Comparison of ENCODE assay signal across 18 mouse cellular contexts in the genomic region with DNA sequence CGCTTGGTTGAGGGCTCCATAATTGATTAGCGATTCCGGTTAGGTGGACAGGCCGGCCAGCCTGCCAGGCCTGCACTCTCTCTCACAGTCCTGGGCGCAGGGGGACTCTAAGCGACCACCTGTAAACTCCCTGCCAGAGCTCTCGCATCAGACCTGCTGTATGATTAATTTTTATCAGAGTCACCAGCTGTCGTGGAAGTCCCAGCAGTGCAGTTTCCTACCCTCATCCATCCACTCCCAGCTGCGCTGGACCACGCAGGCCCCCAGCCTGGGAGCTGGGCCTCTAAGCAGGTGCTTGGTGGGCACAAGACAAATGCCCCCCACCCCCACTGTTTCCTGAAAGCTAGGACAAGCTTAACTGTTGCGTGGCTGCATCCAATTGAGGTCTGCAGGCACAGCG.
DNase-seq lines count a peak whose midpoint lies in the region; ATAC-seq and TF ChIP-seq lines count a peak whose summit lies in the region.
"Had no signal": no experiment of that assay in that cellular context is flagged by ENCODE, and none has a peak within 500 bp of the region (broad histone marks: within the 10 kb centered on the region; RNA-seq: fewer than 3 reads in every experiment).

No protein-coding gene starts in this region.

- no peak overlapping the region for H3K4me2 ChIP-seq in forebrain, embryonic 11.5 days (ENCODE audit: low read depth, low read length, severe bottlenecking)
- no peak overlapping the region for H3K4me2 ChIP-seq in forebrain, embryonic 15.5 days (replicated peaks)
- H3K4me2 ChIP-seq in forebrain, embryonic 16.5 days (ENCODE audit: low read length) = no peak overlapping the region
- H3K4me2 ChIP-seq in neural tube, embryonic 14.5 days (ENCODE audit: low read depth, low read length) = no peak overlapping the region
- H3K4me2 ChIP-seq: embryonic facial prominence, embryonic 15.5 days; liver, embryonic 13.5 days had no signal

- H3K27me3 ChIP-seq in forebrain, embryonic 11.5 days (ENCODE audit: control insufficient read depth, insufficient read depth, low read length) = no peaks in the 10 kb centered on the region; the same call in 1 of the 2 replicates
- 0 out of 2 replicates have a peak, but pooled peaks cover 3% of the 10 kb centered on the region for H3K27me3 ChIP-seq in forebrain, embryonic 15.5 days
- H3K27me3 ChIP-seq in forebrain, embryonic 16.5 days (replicated peaks; ENCODE audit: control insufficient read depth, insufficient read depth, low read length) = no peaks in the 10 kb centered on the region
- peaks cover 5% of the 10 kb centered on the region; the same call in 1 of the 2 replicates for H3K27me3 ChIP-seq in limb, embryonic 10.5 days (ENCODE audit: low read depth, poor library complexity, severe bottlenecking)
- H3K27me3 ChIP-seq in neural tube, embryonic 14.5 days (ENCODE audit: control insufficient read depth, insufficient read depth, low read length) = no peaks in the 10 kb centered on the region
- H3K27me3 ChIP-seq in heart, adult 2 months (ENCODE audit: control insufficient read depth, insufficient read depth, low read length) = no peaks in the 10 kb centered on the region
- H3K27me3 ChIP-seq: embryonic facial prominence, embryonic 15.5 days; liver, embryonic 13.5 days had no signal

- ATAC-seq in forebrain, embryonic 11.5 days (replicated peaks; ENCODE audit: low FRiP score) = no peak
- no peak for ATAC-seq in forebrain, embryonic 15.5 days (replicated peaks)
- 0 out of 2 replicates have a peak, but pooled peaks have one; percentile 20 for ATAC-seq in forebrain, embryonic 16.5 days
- peak; percentile 75 for ATAC-seq in neural tube, embryonic 14.5 days (ENCODE audit: low read depth)
- ATAC-seq: lung, postnatal 0 days had no signal

- intact Hi-C loops in heart, adult 2 months (cut with DNase I) = no loop called here

- H3K36me3 ChIP-seq in forebrain, embryonic 11.5 days (ENCODE audit: control insufficient read depth, insufficient read depth, low read length) = no peaks in the 10 kb centered on the region
- H3K36me3 ChIP-seq in forebrain, embryonic 15.5 days = no peaks in the 10 kb centered on the region
- no peaks in the 10 kb centered on the region for H3K36me3 ChIP-seq in forebrain, embryonic 16.5 days (ENCODE audit: control insufficient read depth, insufficient read depth)
- H3K36me3 ChIP-seq in limb, embryonic 10.5 days = no peaks in the 10 kb centered on the region
- no peaks in the 10 kb centered on the region for H3K36me3 ChIP-seq in neural tube, embryonic 14.5 days (ENCODE audit: control insufficient read depth, insufficient read depth, low read length)
- no peaks in the 10 kb centered on the region for H3K36me3 ChIP-seq in heart, adult 2 months (ENCODE audit: control insufficient read depth, insufficient read depth, low read length)
- H3K36me3 ChIP-seq: embryonic facial prominence, embryonic 15.5 days; liver, embryonic 13.5 days had no signal

- no peak for TF ChIP-seq EP300 in heart, adult 2 months (IDR thresholded peaks at IDR 0.05; ENCODE audit: insufficient read depth, low read depth, low read length)

- 24% methylated on average over 12 of the region's 12 CpGs for WGBS in forebrain, embryonic 11.5 days
- WGBS in forebrain, embryonic 15.5 days = 23% methylated on average over 12 of the region's 12 CpGs
- 21% methylated on average over 12 of the region's 12 CpGs for WGBS in forebrain, embryonic 16.5 days
- WGBS in limb, embryonic 10.5 days = 53% methylated on average over 12 of the region's 12 CpGs
- WGBS in neural tube, embryonic 14.5 days = 16% methylated on average over 12 of the region's 12 CpGs
- WGBS in heart, adult 2 months = 65% methylated on average over 12 of the region's 12 CpGs

- no peak for DNase-seq in forebrain, embryonic 11.5 days (ENCODE audit: low spot score)
- no peak for DNase-seq in limb, embryonic 10.5 days (ENCODE audit: low spot score)
- DNase-seq in heart, adult 2 months = no peak
- DNase-seq in gastrocnemius, adult 8-10 months (ENCODE audit: low spot score in 2 of 2) = no peak
- DNase-seq in ovary, adult 18-20 months (ENCODE audit: low spot score) = no peak
- DNase-seq: adrenal gland, postnatal 10 days; cerebellum, postnatal 25 days; heart, adult 18-20 months; heart, postnatal 14 days; kidney, adult 8-10 months; liver, embryonic 13.5 days; right cerebral cortex, postnatal 25 days had no signal

- no peak for TF ChIP-seq POLR2A in heart, adult 2 months (IDR thresholded peaks at IDR 0.05; ENCODE audit: insufficient read depth, low read depth, low read length)

- TF ChIP-seq CTCF in heart, adult 2 months (IDR thresholded peaks at IDR 0.05) = no peak

- peak overlapping the region; percentile 6; the same call in 1 of the 2 replicates for H3K27ac ChIP-seq in forebrain, embryonic 11.5 days (ENCODE audit: low read depth, low read length)
- H3K27ac ChIP-seq in forebrain, embryonic 15.5 days (replicated peaks) = no peak overlapping the region
- H3K27ac ChIP-seq in forebrain, embryonic 16.5 days (ENCODE audit: low read length) = no peak overlapping the region
- peak overlapping the region; percentile 14; the same call in 1 of the 2 replicates for H3K27ac ChIP-seq in limb, embryonic 10.5 days
- no peak overlapping the region for H3K27ac ChIP-seq in neural tube, embryonic 14.5 days (ENCODE audit: low read depth, low read length)
- H3K27ac ChIP-seq in heart, adult 2 months = no peak overlapping the region
- H3K27ac ChIP-seq: embryonic facial prominence, embryonic 15.5 days; liver, embryonic 13.5 days had no signal

- H3K4me3 ChIP-seq in forebrain, embryonic 11.5 days (ENCODE audit: low read depth, low read length) = no peak overlapping the region
- no peak overlapping the region for H3K4me3 ChIP-seq in forebrain, embryonic 15.5 days
- no peak overlapping the region for H3K4me3 ChIP-seq in forebrain, embryonic 16.5 days (replicated peaks; ENCODE audit: low read length)
- no peak overlapping the region for H3K4me3 ChIP-seq in limb, embryonic 10.5 days
- no peak overlapping the region for H3K4me3 ChIP-seq in neural tube, embryonic 14.5 days (ENCODE audit: low read depth, low read length)
- no peak overlapping the region for H3K4me3 ChIP-seq in heart, adult 2 months
- H3K4me3 ChIP-seq: embryonic facial prominence, embryonic 15.5 days; liver, embryonic 13.5 days; megakaryocyte, embryonic 14.5 days had no signal

- no peaks in the 10 kb centered on the region for H3K79me2 ChIP-seq in heart, adult 2 months (replicated peaks; ENCODE audit: control insufficient read depth, insufficient read depth, low read length)

- H3K9me3 ChIP-seq in forebrain, embryonic 11.5 days (ENCODE audit: control insufficient read depth, low read length) = no peaks in the 10 kb centered on the region
- no peaks in the 10 kb centered on the region for H3K9me3 ChIP-seq in forebrain, embryonic 15.5 days
- H3K9me3 ChIP-seq in forebrain, embryonic 16.5 days (ENCODE audit: control insufficient read depth, low read length) = no peaks in the 10 kb centered on the region
- H3K9me3 ChIP-seq in limb, embryonic 10.5 days (replicated peaks) = no peaks in the 10 kb centered on the region
- H3K9me3 ChIP-seq in neural tube, embryonic 14.5 days (ENCODE audit: control insufficient read depth, low read length) = no peaks in the 10 kb centered on the region
- H3K9me3 ChIP-seq: embryonic facial prominence, embryonic 15.5 days had no signal

- H3K9ac ChIP-seq in forebrain, embryonic 11.5 days (ENCODE audit: low read length) = peak overlapping the region; percentile 8; the same call in 1 of the 2 replicates
- H3K9ac ChIP-seq in forebrain, embryonic 15.5 days (replicated peaks) = no peak overlapping the region
- no peak overlapping the region for H3K9ac ChIP-seq in forebrain, embryonic 16.5 days (replicated peaks; ENCODE audit: low read depth, low read length)
- no peak overlapping the region for H3K9ac ChIP-seq in neural tube, embryonic 14.5 days (replicated peaks; ENCODE audit: low read depth, low read length)
- no peak overlapping the region for H3K9ac ChIP-seq in heart, adult 2 months (ENCODE audit: low read depth, low read length)
- H3K9ac ChIP-seq: embryonic facial prominence, embryonic 15.5 days; liver, embryonic 13.5 days had no signal

- peaks cover 11% of the 10 kb centered on the region for H3K4me1 ChIP-seq in forebrain, embryonic 11.5 days (replicated peaks; ENCODE audit: control insufficient read depth, insufficient read depth, low read length)
- H3K4me1 ChIP-seq in forebrain, embryonic 15.5 days = peaks cover 14% of the 10 kb centered on the region
- H3K4me1 ChIP-seq in forebrain, embryonic 16.5 days (replicated peaks; ENCODE audit: control insufficient read depth, insufficient read depth, low read length) = peaks cover 10% of the 10 kb centered on the region
- H3K4me1 ChIP-seq in limb, embryonic 10.5 days = peaks cover 11% of the 10 kb centered on the region
- H3K4me1 ChIP-seq in neural tube, embryonic 14.5 days (ENCODE audit: control insufficient read depth, insufficient read depth, low read length) = no peaks in the 10 kb centered on the region
- no peaks in the 10 kb centered on the region for H3K4me1 ChIP-seq in heart, adult 2 months (ENCODE audit: control insufficient read depth, insufficient read depth, low read length)
- H3K4me1 ChIP-seq: embryonic facial prominence, embryonic 15.5 days; liver, embryonic 13.5 days; megakaryocyte, embryonic 14.5 days had no signal

Comparison
In these comparisons a context has a peak if more than half of its experiments do, and no peak if none do; other contexts are left out.
1. ATAC-seq: peak in forebrain, embryonic 16.5 days (single experiment) and neural tube, embryonic 14.5 days (single experiment); none in forebrain, embryonic 11.5 days (single experiment) and forebrain, embryonic 15.5 days (single experiment).
2. H3K27ac ChIP-seq: peak in forebrain, embryonic 11.5 days (single experiment) and limb, embryonic 10.5 days (single experiment); none in forebrain, embryonic 15.5 days (single experiment), forebrain, embryonic 16.5 days (single experiment), neural tube, embryonic 14.5 days (single experiment) and heart, adult 2 months (single experiment).